Mouse (Mus musculus): ENCODE data around the gene Ifna12. TPM values are rescaled to one million over a fixed set of nuclear protein-coding genes. Genes with fewer than 3 reads are reported as not detected.
"Not testable (repeated sequence)": the region's sequence is repeated elsewhere in the genome, so short reads cannot be mapped to it uniquely, and the experiment has no call there.

Ifna12 gene
- total RNA-seq (2021), result not detected

DNA sequence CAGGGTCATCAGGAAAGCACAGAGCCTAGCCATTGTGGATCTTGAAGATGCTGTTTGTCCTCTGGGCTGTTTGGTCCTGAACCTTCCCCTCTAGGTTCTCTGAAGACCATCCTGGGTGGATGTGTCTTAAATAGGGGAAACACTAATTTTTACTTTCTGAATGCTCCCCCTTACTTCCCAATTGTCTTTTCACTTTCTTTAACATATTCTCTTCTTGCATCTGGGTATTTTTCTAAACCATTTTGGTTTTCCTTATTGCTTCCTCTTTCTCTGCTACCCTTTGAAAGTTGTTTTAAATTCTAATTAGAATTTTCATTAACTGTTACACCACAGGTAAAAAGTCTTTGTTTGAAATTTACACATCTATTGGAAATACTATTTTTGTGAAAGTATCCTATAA, at the start of gene Ifna12:
Ifna12 (minus strand) TSS at position 101 of the 400 bp plus-strand sequence.
- DNase-seq, result no peak

DNA sequence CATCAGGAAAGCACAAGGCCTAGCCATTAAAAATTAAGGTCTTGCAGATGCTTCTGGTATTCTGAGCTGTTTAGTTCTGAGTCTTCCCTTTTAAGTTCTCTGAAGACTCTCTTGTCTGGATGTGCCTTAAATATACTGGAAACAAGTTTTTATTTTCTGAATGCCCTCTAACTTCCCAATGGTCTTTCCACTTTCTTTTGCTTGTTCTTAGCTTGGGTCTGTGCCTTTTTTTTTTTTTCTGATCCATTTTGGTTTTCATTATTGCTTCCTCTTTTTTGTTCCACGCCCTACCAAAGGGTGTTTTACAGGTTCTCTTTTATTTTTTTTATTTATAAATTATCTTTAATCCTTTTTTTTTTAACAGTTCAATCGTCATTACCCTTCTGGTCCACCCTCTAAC, 41.2 kb upstream of the Ifna12 start, which contains the start of gene Ifna13:
Ifna13 (minus strand) TSS at position 101 of the 400 bp plus-strand sequence.
- no peak for DNase-seq

DNA sequence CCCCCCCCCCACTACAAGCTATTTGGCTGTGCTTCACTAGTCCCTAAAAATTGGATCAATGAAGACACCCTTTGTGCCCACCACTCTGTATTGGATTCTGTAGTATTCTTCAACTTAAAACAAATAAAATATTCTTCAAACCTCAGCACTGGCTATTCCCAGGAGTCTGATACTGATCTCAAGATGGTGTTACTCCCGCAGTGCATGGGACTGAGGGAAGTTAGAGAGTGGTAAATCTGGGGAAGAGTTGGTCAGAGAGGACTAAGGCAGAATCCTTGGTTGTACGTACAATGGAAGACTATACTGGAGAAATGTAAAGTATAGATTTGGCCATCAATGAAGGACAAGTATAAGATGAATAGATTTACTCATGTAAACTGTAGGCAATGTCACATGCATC, 39.4 kb upstream of the Ifna12 start:
- DNase-seq, result no peak

DNA sequence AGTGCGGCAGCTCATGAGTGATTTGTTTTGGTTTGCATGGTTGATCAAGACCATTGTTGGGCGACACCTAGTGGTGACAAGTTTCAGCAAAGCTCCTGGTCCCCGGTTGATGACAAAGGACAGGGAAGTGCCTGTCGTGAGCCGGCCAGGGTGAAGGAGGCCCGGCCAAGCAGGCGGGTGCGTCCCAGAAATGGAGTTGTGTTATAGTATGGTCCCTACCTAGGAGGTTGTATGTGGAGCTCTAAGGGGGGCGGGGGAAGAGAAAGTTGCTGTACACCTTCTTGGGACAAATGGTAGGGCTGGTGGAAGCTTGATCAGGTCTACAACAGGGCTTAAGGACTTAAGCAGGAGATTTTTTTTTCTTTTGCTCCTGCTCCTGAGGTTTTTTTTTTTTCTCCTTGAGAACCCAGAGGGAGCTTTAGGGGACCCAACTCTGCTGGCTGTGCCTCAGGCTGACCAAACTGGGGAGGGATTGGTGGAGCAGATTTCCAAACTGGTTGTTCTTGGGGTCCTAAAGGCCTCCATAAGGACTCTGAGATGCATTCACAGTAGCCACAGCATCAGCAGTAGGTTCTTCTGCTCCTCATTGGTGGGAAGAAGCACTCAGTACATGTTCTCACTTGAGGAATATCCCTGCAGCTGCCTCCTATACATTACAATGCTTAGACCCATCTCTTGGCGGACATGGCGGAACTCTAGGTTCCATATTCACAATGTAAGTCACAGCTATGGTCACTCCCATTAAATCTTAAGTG, 38.1 kb upstream of the Ifna12 start:
- peak; percentile 84 to 89 for DNase-seq

DNA sequence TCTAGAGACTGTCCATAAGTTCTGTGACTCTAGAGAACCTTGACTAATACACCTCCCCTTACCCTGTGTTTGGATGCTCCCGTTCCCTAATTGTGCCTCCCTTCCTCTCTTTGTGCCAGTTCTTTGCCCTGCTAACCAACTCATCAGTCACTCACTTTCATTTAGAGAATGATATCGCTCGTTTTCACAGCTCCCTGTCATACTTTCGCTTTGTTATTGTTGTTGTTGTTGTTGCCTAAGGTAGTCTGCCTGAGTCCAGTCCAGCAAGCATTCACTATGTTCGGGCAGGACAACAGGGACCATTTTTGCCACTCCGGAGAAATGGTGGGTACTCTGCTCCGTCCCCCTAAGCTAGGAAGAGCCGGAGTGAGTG, 37.5 kb upstream of the Ifna12 start:
- DNase-seq, result no peak

DNA sequence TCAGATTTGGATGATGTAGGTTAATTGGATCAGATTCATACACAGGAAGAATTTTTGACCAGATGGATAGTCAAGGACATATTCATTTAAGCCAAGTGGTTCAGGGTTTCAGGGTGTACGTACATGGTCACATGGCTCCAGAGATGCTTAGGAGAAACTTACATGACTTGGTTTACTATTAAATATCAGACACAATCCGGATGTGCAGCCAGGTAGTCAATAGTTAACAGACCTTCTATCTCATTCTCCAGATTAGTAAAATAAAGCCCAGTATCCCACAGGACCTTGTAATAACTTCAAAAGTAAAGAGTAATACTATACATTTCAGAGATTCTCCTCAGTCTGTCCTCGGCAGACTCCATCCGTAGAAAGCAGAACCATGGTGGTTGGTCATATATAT, 31.1 kb upstream of the Ifna12 start, which contains the start of gene C87499:
C87499 (minus strand) TSS at position 101 of the 400 bp plus-strand sequence.
- no peak for DNase-seq

DNA sequence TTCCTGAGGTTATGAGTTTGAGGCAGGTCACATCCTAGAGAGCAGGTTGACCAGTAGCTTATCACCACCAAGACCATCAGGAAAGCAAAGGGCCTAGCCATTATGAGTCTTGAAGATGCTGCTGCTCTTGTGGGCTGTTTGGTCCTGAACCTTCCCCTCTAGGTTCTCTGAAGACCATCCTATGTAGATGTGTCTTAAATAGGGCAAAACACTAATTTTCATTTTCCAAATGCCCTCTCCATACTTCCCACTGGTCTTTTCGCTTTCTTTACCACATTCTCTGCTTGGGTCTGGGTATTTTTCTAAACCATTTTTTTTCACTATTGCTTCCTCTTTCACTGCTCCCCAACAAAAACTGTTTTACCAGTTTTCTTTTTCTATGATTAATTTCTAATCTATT, 10.9 kb downstream of the Ifna12 start, which contains the start of gene Ifna9:
Ifna9 (minus strand) TSS at position 101 of the 400 bp plus-strand sequence.
- no peak for DNase-seq

DNA sequence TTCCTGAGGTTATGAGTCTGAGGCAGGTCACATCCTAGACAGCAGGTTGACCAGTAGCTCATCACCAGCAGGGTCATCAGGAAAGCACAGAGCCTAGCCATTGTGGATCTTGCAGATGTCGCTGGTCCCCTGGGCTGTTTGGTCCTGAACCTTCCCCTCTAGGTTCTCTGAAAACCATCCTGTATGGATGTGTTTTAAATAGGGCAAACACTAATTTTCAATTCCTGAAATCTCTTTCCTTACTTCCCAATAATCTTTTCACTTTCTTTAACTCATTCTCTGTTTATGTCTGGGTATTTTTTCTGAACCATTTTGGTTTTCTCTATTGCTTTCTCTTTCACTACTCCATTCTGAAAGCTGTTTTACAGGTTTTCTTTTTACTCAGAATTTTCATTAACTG, 31.5 kb downstream of the Ifna12 start, which contains the start of gene Ifna14:
Ifna14 (minus strand) TSS at position 101 of the 400 bp plus-strand sequence.
- no peak for DNase-seq

DNA sequence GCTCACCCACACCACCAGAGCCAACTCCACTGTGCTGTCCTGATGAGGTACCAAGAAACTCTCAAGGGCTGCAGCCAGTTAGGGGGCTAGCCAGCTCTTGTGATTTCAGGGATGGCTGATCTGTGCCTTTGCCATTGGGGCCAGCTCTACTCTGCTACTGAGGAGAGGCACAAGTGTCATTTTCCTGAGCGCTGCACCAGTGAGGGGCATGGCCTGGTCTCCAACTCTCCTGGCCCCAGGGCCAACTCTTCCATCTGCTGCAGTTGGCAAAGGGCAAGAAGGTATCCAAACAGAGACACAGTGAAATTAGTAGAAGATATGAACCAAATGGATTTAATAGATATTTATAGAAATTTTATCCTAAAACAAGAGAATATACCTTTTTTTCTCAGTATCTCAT, 41.4 kb downstream of the Ifna12 start:
- no peak for DNase-seq

DNA sequence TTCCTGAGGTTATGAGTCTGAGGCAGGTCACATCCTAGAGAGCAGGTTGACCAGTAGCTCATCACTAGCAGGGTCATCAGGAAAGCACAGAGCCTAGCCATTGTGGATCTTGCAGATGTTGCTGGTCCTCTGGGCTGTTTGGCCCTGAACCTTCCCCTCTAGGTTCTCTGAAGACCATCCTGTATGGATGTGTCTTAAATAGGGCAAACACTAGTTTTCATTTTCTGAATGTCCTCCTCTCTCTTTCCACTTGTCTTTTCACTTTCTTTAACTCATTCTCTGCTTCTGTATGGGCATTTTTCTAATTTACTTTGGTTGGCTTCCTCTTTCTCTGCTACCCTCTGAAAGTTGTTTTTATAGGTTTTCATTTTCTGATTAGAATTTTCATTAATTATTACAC, 45.0 kb downstream of the Ifna12 start, which contains the start of gene Ifna15:
Ifna15 (minus strand) TSS at position 101 of the 400 bp plus-strand sequence.
- not testable (repeated sequence) for DNase-seq

Other genes starting within 250 kb of the Ifna12 start
- gene Hacd4, start 164.4 kb downstream of the Ifna12 start, total RNA-seq (2021), result 1 to 10 TPM; 1.4 to 1.6 TPM
- not detected for gene Ifnb1, start 80.6 kb downstream of the Ifna12 start, total RNA-seq (2021)
- not detected for gene Ifna15, start 45.1 kb downstream of the Ifna12 start, total RNA-seq (2021)
- gene Ifna14, start 31.6 kb downstream of the Ifna12 start, total RNA-seq (2021), result not detected
- gene Ifna9, start 11.0 kb downstream of the Ifna12 start, total RNA-seq (2021), result not detected
- gene C87499, start 31.0 kb upstream of the Ifna12 start, total RNA-seq (2021), result not detected
- gene Ifna13, start 41.1 kb upstream of the Ifna12 start, total RNA-seq (2021), result not detected
- gene Ifna16, start 73.5 kb upstream of the Ifna12 start, total RNA-seq (2021), result not detected
- gene Ifna2, start 80.5 kb upstream of the Ifna12 start, total RNA-seq (2021), result not detected
- not detected for gene Ifnab, start 88.0 kb upstream of the Ifna12 start, total RNA-seq (2021)
- gene Gm26566, start 118.4 kb upstream of the Ifna12 start, total RNA-seq (2021), result 1 to 10 TPM in 1 of 2 experiments, under 1 TPM in 1; 0.90 to 1.5 TPM
- 100 to 1,000 TPM; 105 to 112 TPM for gene Klhl9, start 119.1 kb upstream of the Ifna12 start, total RNA-seq (2021)
- gene Gm13271, start 151.5 kb upstream of the Ifna12 start, total RNA-seq (2021), result not detected
- not detected for gene Gm13283, start 156.7 kb upstream of the Ifna12 start, total RNA-seq (2021)
- gene Gm13290, start 170.5 kb upstream of the Ifna12 start, total RNA-seq (2021), result not detected
- gene Gm13289, start 173.5 kb upstream of the Ifna12 start, total RNA-seq (2021), result not detected
- not detected for gene Gm13272, start 176.5 kb upstream of the Ifna12 start, total RNA-seq (2021)
- not detected for gene Ifnz, start 178.8 kb upstream of the Ifna12 start, total RNA-seq (2021)
- gene Gm13276, start 182.3 kb upstream of the Ifna12 start, total RNA-seq (2021), result not detected
- not detected for gene Gm13277, start 185.3 kb upstream of the Ifna12 start, total RNA-seq (2021)
- gene Gm13278, start 188.2 kb upstream of the Ifna12 start, total RNA-seq (2021), result not detected
- gene Gm13275, start 191.1 kb upstream of the Ifna12 start, total RNA-seq (2021), result not detected
- gene Gm13279, start 194.0 kb upstream of the Ifna12 start, total RNA-seq (2021), result not detected
- gene Gm13285, start 196.3 kb upstream of the Ifna12 start, total RNA-seq (2021), result not detected
- not detected for gene Gm13287, start 199.9 kb upstream of the Ifna12 start, total RNA-seq (2021)
- gene Gm13288, start 202.2 kb upstream of the Ifna12 start, total RNA-seq (2021), result not detected
- gene Ifna7, start 212.9 kb upstream of the Ifna12 start, total RNA-seq (2021), result not detected
- gene Ifna11, start 216.6 kb upstream of the Ifna12 start, total RNA-seq (2021), result not detected
- not detected for gene Ifna6, start 224.0 kb upstream of the Ifna12 start, total RNA-seq (2021)
- gene Ifna5, start 232.1 kb upstream of the Ifna12 start, total RNA-seq (2021), result not detected
- gene Ifna4, start 238.5 kb upstream of the Ifna12 start, total RNA-seq (2021), result not detected
- gene Ifna1, start 246.7 kb upstream of the Ifna12 start, total RNA-seq (2021), result not detected

Measured in layer of hippocampus, postnatal 36 days (tissue).